22 mouse cellular contexts compared by ENCODE assay signal in genomic region chr11:98595473-98595872, GRCm38 (mm10). TPM values are rescaled to one million over a fixed set of nuclear protein-coding genes. Genes with fewer than 3 reads are reported as not detected.
"Had no signal": no experiment of that assay in that cellular context is flagged by ENCODE, and none has a peak within 500 bp of the region (broad histone marks: within the 10 kb centered on the region; RNA-seq: fewer than 3 reads in every experiment).

No protein-coding gene starts in this region.

- H3K4me2 ChIP-seq: lung, embryonic 14.5 days; midbrain, embryonic 12.5 days; neural tube, embryonic 12.5 days; stomach, embryonic 15.5 days had no signal

- DNase-seq: lung, adult 18-20 months; lung, embryonic 14.5 days; lung, postnatal 10 days; midbrain, embryonic 14.5 days; right cerebral cortex, postnatal 14 days; thymus, postnatal 4 days had no signal

- H3K4me1 ChIP-seq: midbrain, embryonic 12.5 days; neural tube, embryonic 12.5 days had no signal

- H3K4me3 ChIP-seq: midbrain, embryonic 10.5 days; midbrain, embryonic 12.5 days; neural tube, embryonic 12.5 days; stomach, embryonic 15.5 days had no signal

- H3K36me3 ChIP-seq: midbrain, embryonic 10.5 days; midbrain, embryonic 12.5 days; neural tube, embryonic 12.5 days; stomach, embryonic 15.5 days had no signal

- H3K27ac ChIP-seq: midbrain, embryonic 10.5 days; midbrain, embryonic 12.5 days; neural tube, embryonic 12.5 days; stomach, embryonic 15.5 days; stomach, postnatal 0 days had no signal

- H3K9ac ChIP-seq: lung, embryonic 14.5 days; midbrain, embryonic 12.5 days; neural tube, embryonic 12.5 days; stomach, embryonic 15.5 days had no signal

- H3K9me3 ChIP-seq: midbrain, embryonic 10.5 days; midbrain, embryonic 12.5 days; neural tube, embryonic 12.5 days; stomach, embryonic 15.5 days had no signal

RNA-seq across cellular contexts. Expression of gene Lrrc3c, which starts 2.6 kb away (rescaled TPM):
- total RNA-seq: megakaryocyte, adult 5-6 weeks; megakaryocyte-erythroid progenitor cell, adult 5-6 weeks; neutrophil, adult 5-6 weeks had no signal
- polyA plus RNA-seq: liver, embryonic 16.5 days; lung, embryonic 14.5 days; lung, embryonic 16.5 days; midbrain, embryonic 10.5 days; midbrain, embryonic 12.5 days; midbrain, embryonic 14.5 days; midbrain, embryonic 16.5 days; neural tube, embryonic 12.5 days; neural tube, embryonic 14.5 days; spleen, adult 2 months; stomach, embryonic 15.5 days; stomach, postnatal 0 days; testis, adult 2 months; thymus, adult 2 months; urinary bladder, adult 2 months had no signal

RNA-seq across cellular contexts. Expression of gene Gm12355, which starts 30.0 kb away (rescaled TPM):
- total RNA-seq: neutrophil, adult 5-6 weeks had no signal
- polyA plus RNA-seq: spleen, adult 2 months; thymus, adult 2 months had no signal

RNA-seq across cellular contexts. Expression of gene Gsdma3, which starts 30.7 kb away (rescaled TPM):
- total RNA-seq: megakaryocyte, adult 5-6 weeks; megakaryocyte-erythroid progenitor cell, adult 5-6 weeks; neutrophil, adult 5-6 weeks had no signal
- polyA plus RNA-seq: liver, embryonic 16.5 days; lung, embryonic 14.5 days; lung, embryonic 16.5 days; midbrain, embryonic 10.5 days; midbrain, embryonic 12.5 days; midbrain, embryonic 14.5 days; midbrain, embryonic 16.5 days; neural tube, embryonic 12.5 days; neural tube, embryonic 14.5 days; spleen, adult 2 months; stomach, embryonic 15.5 days; stomach, postnatal 0 days; urinary bladder, adult 2 months had no signal

RNA-seq across cellular contexts. Expression of gene Zpbp2, which starts 44.6 kb away (rescaled TPM):
- polyA plus RNA-seq: lung, embryonic 16.5 days; midbrain, embryonic 14.5 days; neural tube, embryonic 12.5 days; neural tube, embryonic 14.5 days had no signal
